Mouse (Mus musculus) activated CD4-positive, CD25-positive, alpha-beta regulatory T cell, adult 4 months (primary cell): Measurements from ENCODE around the gene D930007J09Rik. TPM values are rescaled to one million over a fixed set of nuclear protein-coding genes. Genes with fewer than 3 reads are reported as not detected.

Experiments
- polyA plus RNA-seq, 2 experiments: library from polyadenylated mRNA; unstranded; fragments of 100-300 nt; shearing (Covaris generic); gene quantifications; one replicate each; pipeline ENCODE4 v1.2.1; 2017

Gene D930007J09Rik
- polyA plus RNA-seq, 2 experiments from 2014 or later = not detected

Other genes starting within 250 kb of the D930007J09Rik start
- not detected for gene Mylk4, start 18.9 kb downstream of the D930007J09Rik start, polyA plus RNA-seq
- gene Wrnip1, start 811 bp downstream of the D930007J09Rik start, polyA plus RNA-seq = 1 to 10 TPM; 6.6 to 7.3 TPM
- 10 to 100 TPM; 20.2 to 24.3 TPM for gene Serpinb1a, start 48.3 kb upstream of the D930007J09Rik start, polyA plus RNA-seq
- gene Serpinb1c, start 95.4 kb upstream of the D930007J09Rik start, polyA plus RNA-seq = not detected
- 10 to 100 TPM; 35.6 to 41.4 TPM for gene Serpinb6b, start 162.4 kb upstream of the D930007J09Rik start, polyA plus RNA-seq
- gene Serpinb9, start 200.4 kb upstream of the D930007J09Rik start, polyA plus RNA-seq = 10 to 100 TPM; 17.0 to 20.8 TPM
- gene Serpinb9b, start 224.6 kb upstream of the D930007J09Rik start, polyA plus RNA-seq = under 1 TPM in 1 of 2 experiments, not detected in 1; 0.15 TPM